Mouse (Mus musculus) lung, adult 2 months (tissue): ENCODE data around the gene Ube2q1.

ENCODE experiments used
- CTCF ChIP-seq: fragments of 200-500 bp; IDR thresholded peaks from 2 replicates; pipeline ENCODE4 v1.5.1; 2011; ENCODE audit warnings: mild to moderate bottlenecking, low read length, control low read depth; ENCODE audit not compliant: insufficient read depth
- POLR2A ChIP-seq: fragments of 200-500 bp; IDR thresholded peaks from 2 replicates; pipeline ENCODE4 v1.6.1; 2011; ENCODE audit warnings: low read depth, mild to moderate bottlenecking, control low read depth, low read length, borderline replicate concordance; ENCODE audit errors: extremely low read depth

- TF ChIP-seq CTCF (no peak), POLR2A (peak; percentile 89; the same call in 1 of the 2 replicates)
Measured at GRCm38 (mm10) chr3:89730350-89731331, 42.8 kb upstream of the Ube2q1 start.
